Mouse (Mus musculus): ENCODE measurements around the gene Cfap57. TPM values are rescaled to one million over a fixed set of nuclear protein-coding genes. Genes with fewer than 3 reads are reported as not detected.
A peak's percentile ranks its signal among the peaks of the same experiment; 100 is the strongest.

Gene Cfap57
- polyA plus RNA-seq, 1 experiment from 2014 or later, result 0.82 TPM

GRCm38 (mm10) chr4:118589733-118590130, 30.8 kb downstream of the Cfap57 start:
- Histone ChIP-seq H3K9me3 (replicated peaks) (no peaks in the 10 kb centered on the region), H3K9ac (no peak overlapping the region), H3K4me2 (no peak overlapping the region), H3K4me3 (replicated peaks) (no peak overlapping the region), H3K27ac (replicated peaks) (no peak overlapping the region), H3K36me3 (replicated peaks) (no peaks in the 10 kb centered on the region), H3K4me1 (replicated peaks) (no peaks in the 10 kb centered on the region), H3K27me3 (no peaks in the 10 kb centered on the region)
- no peak for ATAC-seq (ENCODE audit: insufficient read depth)
- 14% methylated on average over 7 of the region's 7 CpGs for WGBS (ENCODE audit: insufficient replicate concordance)

- H3K4me2 ChIP-seq, result no peak overlapping the region
- 58% methylated on average over 12 of the region's 12 CpGs for WGBS (ENCODE audit: insufficient replicate concordance)
- H3K9ac ChIP-seq, result no peak overlapping the region
- no peak overlapping the region for H3K27ac ChIP-seq (replicated peaks)
- no peak for ATAC-seq (ENCODE audit: insufficient read depth)
- H3K4me3 ChIP-seq (replicated peaks), result no peak overlapping the region
- H3K27me3 ChIP-seq, result no peaks in the 10 kb centered on the region
- H3K4me1 ChIP-seq (replicated peaks), result no peaks in the 10 kb centered on the region
- H3K36me3 ChIP-seq (replicated peaks), result no peaks in the 10 kb centered on the region
- no peaks in the 10 kb centered on the region for H3K9me3 ChIP-seq (replicated peaks)
Observed at GRCm38 (mm10) chr4:118589053-118589732, 31.4 kb downstream of the Cfap57 start.

DNA sequence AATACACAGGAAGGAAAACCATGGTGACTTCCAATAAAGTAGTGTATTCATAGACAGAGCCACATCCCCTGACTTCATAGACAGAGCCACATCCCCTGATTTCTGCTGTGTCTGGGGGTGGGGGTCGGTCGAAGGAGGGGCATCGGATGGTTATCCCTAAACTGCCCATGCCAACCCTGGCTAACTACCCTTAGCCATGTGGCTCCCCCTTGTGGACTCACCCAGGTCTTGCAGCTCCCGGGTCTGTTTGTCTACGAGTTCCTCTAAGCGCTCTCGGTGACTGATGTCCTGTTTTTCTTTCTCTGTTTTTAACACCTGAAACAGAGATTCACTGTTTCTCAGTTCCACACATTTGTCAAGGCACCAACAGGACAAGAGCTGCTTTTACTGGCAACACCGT, 37.9 kb downstream of the Cfap57 start:
- no peak for ATAC-seq (ENCODE audit: insufficient read depth)
- H3K4me3 ChIP-seq (replicated peaks), result no peak overlapping the region
- no peaks in the 10 kb centered on the region for H3K27me3 ChIP-seq
- H3K9ac ChIP-seq, result no peak overlapping the region
- no peaks in the 10 kb centered on the region for H3K9me3 ChIP-seq (replicated peaks)
- no peaks in the 10 kb centered on the region for H3K36me3 ChIP-seq (replicated peaks)
- 74% methylated on average over 8 of the region's 8 CpGs for WGBS (ENCODE audit: insufficient replicate concordance)
- H3K4me2 ChIP-seq, result no peak overlapping the region
- no peaks in the 10 kb centered on the region for H3K4me1 ChIP-seq (replicated peaks)
- no peak overlapping the region for H3K27ac ChIP-seq (replicated peaks)

DNA sequence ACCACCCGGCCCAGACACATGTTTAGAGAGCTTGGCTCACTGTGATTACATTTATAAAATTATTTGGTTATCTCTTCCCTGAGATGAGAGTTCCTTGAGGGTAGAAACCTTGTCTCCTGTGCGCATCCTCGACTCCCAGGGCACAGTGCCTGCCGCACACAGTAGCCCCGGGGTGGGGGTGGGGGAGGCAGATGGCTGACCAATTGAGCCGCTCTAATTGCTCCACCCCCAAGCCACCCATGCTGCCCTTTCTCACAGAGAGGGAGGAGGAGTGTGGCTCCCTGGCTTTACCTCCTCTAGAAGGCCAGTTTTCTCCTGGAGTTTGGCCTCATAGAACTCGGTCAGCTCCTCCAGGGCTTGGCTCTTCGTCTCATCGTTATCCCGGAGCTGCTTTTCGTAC, 39.1 kb downstream of the Cfap57 start:
- 56% methylated on average over 11 of the region's 11 CpGs for WGBS (ENCODE audit: insufficient replicate concordance)
- no peak overlapping the region for H3K4me3 ChIP-seq (replicated peaks)
- no peaks in the 10 kb centered on the region for H3K9me3 ChIP-seq (replicated peaks)
- no peak overlapping the region for H3K4me2 ChIP-seq
- no peaks in the 10 kb centered on the region for H3K4me1 ChIP-seq (replicated peaks)
- no peak for ATAC-seq (ENCODE audit: insufficient read depth)
- peaks cover 2% of the 10 kb centered on the region; the same call in 1 of the 2 replicates for H3K27me3 ChIP-seq
- no peaks in the 10 kb centered on the region for H3K36me3 ChIP-seq (replicated peaks)
- no peak overlapping the region for H3K9ac ChIP-seq
- H3K27ac ChIP-seq (replicated peaks), result no peak overlapping the region

- ATAC-seq (ENCODE audit: insufficient read depth), result no peak
- no peaks in the 10 kb centered on the region for H3K4me1 ChIP-seq (replicated peaks)
- no peak overlapping the region for H3K4me2 ChIP-seq
- H3K4me3 ChIP-seq (replicated peaks), result no peak overlapping the region
- no peak overlapping the region for H3K9ac ChIP-seq
- H3K27ac ChIP-seq (replicated peaks), result no peak overlapping the region
- 38% methylated on average over 13 of the region's 13 CpGs for WGBS (ENCODE audit: insufficient replicate concordance)
- H3K27me3 ChIP-seq, result peaks cover 18% of the 10 kb centered on the region; the same call in 1 of the 2 replicates
- H3K36me3 ChIP-seq (replicated peaks), result no peaks in the 10 kb centered on the region
- H3K9me3 ChIP-seq (replicated peaks), result no peaks in the 10 kb centered on the region
Observed at GRCm38 (mm10) chr4:118579313-118579712, 41.3 kb downstream of the Cfap57 start.

GRCm38 (mm10) chr4:118576097-118576496, 44.5 kb downstream of the Cfap57 start:
- Histone ChIP-seq H3K9ac (no peak overlapping the region), H3K4me3 (replicated peaks) (no peak overlapping the region), H3K27me3 (peaks cover 30% of the 10 kb centered on the region; the same call in 1 of the 2 replicates), H3K27ac (replicated peaks) (no peak overlapping the region), H3K9me3 (replicated peaks) (no peaks in the 10 kb centered on the region), H3K4me1 (replicated peaks) (no peaks in the 10 kb centered on the region), H3K4me2 (no peak overlapping the region), H3K36me3 (replicated peaks) (no peaks in the 10 kb centered on the region)
- ATAC-seq (ENCODE audit: insufficient read depth), result no peak
- 5% methylated on average over 6 of the region's 6 CpGs for WGBS (ENCODE audit: insufficient replicate concordance)

DNA sequence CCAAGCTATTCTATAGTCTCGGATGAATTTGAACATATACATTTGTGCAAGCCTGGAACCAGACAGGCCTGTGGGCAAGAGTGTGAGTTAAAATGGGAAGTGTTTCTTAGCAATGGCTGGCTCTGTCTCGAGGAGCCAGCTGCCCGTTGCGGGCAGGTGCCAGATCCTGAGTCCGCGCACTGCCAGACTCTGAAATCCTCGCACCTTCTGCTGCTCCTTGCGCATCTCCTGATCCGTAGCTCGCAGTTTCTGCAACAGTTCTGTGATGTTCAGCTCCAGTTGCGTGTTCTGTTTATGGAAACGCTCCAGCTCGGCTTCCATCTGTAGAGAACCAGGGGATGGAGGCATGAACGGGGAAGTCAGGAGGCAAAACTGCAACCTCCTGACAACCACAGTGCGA, 49.1 kb downstream of the Cfap57 start:
- no peak overlapping the region for H3K9ac ChIP-seq
- H3K4me3 ChIP-seq (replicated peaks), result no peak overlapping the region
- ATAC-seq (ENCODE audit: insufficient read depth), result no peak
- peaks cover 32% of the 10 kb centered on the region for H3K27me3 ChIP-seq
- no peak overlapping the region for H3K27ac ChIP-seq (replicated peaks)
- 64% methylated on average over 15 of the region's 15 CpGs for WGBS (ENCODE audit: insufficient replicate concordance)
- 0 out of 2 replicates have a peak, but pooled peaks cover 3% of the 10 kb centered on the region for H3K9me3 ChIP-seq (replicated peaks)
- H3K4me2 ChIP-seq, result no peak overlapping the region
- peaks cover 36% of the 10 kb centered on the region for H3K4me1 ChIP-seq (replicated peaks)
- no peaks in the 10 kb centered on the region for H3K36me3 ChIP-seq (replicated peaks)

DNA sequence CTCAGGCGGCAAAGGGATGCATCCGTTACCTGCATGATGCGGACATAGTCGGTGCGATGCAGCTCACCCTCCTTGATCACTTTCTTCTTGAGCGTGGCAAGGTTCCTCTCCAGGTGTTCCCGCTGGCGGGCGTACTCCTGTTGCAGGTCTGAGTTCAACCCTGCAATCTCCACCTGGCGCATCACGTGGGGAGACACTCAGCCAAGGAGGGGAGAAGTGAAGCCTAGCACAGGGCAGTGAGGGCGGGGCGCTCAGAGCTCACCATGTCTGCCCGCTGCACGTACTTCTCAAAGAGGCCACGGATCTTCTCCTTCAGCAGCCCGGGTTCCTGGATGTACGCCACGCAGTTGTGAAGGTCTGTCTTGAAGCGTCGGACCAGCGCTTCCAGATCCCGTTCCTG, 51.3 kb downstream of the Cfap57 start:
- ATAC-seq (ENCODE audit: insufficient read depth), result peak; percentile 55
- Histone ChIP-seq H3K4me3 (replicated peaks) (peak overlapping the region; percentile 27), H3K4me2 (peak overlapping the region; percentile 50), H3K36me3 (replicated peaks) (no peaks in the 10 kb centered on the region), H3K27me3 (peaks cover 17% of the 10 kb centered on the region), H3K9me3 (replicated peaks) (0 out of 2 replicates have a peak, but pooled peaks cover 3% of the 10 kb centered on the region), H3K9ac (no peak overlapping the region), H3K27ac (replicated peaks) (peak overlapping the region; percentile 72), H3K4me1 (replicated peaks) (peaks cover 36% of the 10 kb centered on the region)
- WGBS (ENCODE audit: insufficient replicate concordance), result 74% methylated on average over 23 of the region's 23 CpGs

- WGBS (ENCODE audit: insufficient replicate concordance), result 16% methylated on average over 10 of the region's 10 CpGs
- no peak overlapping the region for H3K9ac ChIP-seq
- H3K4me3 ChIP-seq (replicated peaks), result peak overlapping the region; percentile 27
- peaks cover 11% of the 10 kb centered on the region for H3K27me3 ChIP-seq
- peak overlapping the region; percentile 72 for H3K27ac ChIP-seq (replicated peaks)
- H3K9me3 ChIP-seq (replicated peaks), result 0 out of 2 replicates have a peak, but pooled peaks cover 3% of the 10 kb centered on the region
- peak overlapping the region; percentile 50 for H3K4me2 ChIP-seq
- H3K36me3 ChIP-seq (replicated peaks), result no peaks in the 10 kb centered on the region
- ATAC-seq (ENCODE audit: insufficient read depth), result peak; percentile 93
- peaks cover 36% of the 10 kb centered on the region for H3K4me1 ChIP-seq (replicated peaks)
Observed at GRCm38 (mm10) chr4:118568709-118569108, 51.9 kb downstream of the Cfap57 start.

DNA sequence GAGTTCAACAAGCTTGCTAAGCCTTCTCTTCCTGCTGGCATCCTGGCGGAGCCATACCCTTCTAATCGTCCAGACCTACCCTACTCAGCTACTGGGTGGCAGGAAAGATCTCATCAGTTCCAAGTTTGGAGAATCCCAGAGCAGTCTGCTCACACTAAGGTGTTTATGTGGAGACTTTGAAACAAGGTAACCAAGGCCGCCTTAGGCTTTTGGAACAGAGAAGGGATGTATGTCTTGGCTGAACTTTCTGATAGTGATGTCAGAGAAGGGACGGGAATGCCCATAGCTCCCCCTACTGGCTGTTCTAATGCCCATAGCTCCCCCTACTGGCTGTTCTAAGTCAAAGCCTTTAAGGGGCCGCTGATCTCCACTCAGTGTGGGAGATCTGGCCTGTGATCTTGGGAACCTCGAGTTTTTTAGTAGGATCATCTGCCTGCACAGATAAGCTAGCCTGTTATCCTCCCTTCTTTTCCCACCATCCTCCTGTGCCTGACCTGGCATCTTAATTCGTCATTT, 54.4 kb downstream of the Cfap57 start:
- WGBS (ENCODE audit: insufficient replicate concordance), result 25% methylated on average over 7 of the region's 7 CpGs

DNA sequence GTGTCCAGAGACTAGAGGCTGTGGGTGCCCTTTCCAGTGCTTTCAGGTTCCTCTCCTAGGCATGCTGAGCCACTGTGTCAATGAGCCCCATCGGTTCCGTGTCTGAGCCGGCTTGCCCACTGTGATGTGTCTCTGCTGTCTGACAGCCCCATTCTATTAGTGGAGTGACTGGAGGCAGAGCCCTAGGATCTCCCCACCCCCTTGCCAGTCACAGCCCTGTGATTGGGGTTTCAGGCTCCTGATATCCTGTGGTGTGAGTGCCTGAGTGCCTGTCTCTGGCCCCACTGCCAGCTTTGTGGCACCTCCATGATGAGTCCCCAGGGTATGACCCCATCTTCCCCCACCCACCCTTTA, 55.7 kb downstream of the Cfap57 start:
- Histone ChIP-seq H3K36me3 (replicated peaks) (no peaks in the 10 kb centered on the region), H3K9ac (no peak overlapping the region), H3K4me1 (replicated peaks) (peaks cover 31% of the 10 kb centered on the region), H3K4me2 (no peak overlapping the region), H3K27me3 (peaks cover 5% of the 10 kb centered on the region; the same call in 1 of the 2 replicates), H3K9me3 (replicated peaks) (0 out of 2 replicates have a peak, but pooled peaks cover 3% of the 10 kb centered on the region), H3K27ac (replicated peaks) (no peak overlapping the region), H3K4me3 (replicated peaks) (no peak overlapping the region)
- WGBS (ENCODE audit: insufficient replicate concordance), result 66% methylated on average over 3 of the region's 3 CpGs
- no peak for ATAC-seq (ENCODE audit: insufficient read depth)

More for the DNA sequence above, 54.4 kb downstream of the Cfap57 start:
- Histone ChIP-seq H3K9me3 (replicated peaks) (0 out of 2 replicates have a peak, but pooled peaks cover 3% of the 10 kb centered on the region), H3K4me2 (no peak overlapping the region), H3K4me1 (replicated peaks) (peaks cover 36% of the 10 kb centered on the region), H3K36me3 (replicated peaks) (no peaks in the 10 kb centered on the region), H3K27ac (replicated peaks) (no peak overlapping the region), H3K9ac (no peak overlapping the region), H3K4me3 (replicated peaks) (no peak overlapping the region), H3K27me3 (peaks cover 5% of the 10 kb centered on the region; the same call in 1 of the 2 replicates)
- ATAC-seq (ENCODE audit: insufficient read depth), result no peak

Measured in liver, embryonic 15.5 days (tissue).